Mouse (Mus musculus): Measurements from ENCODE around the gene Acly. TPM values are rescaled to one million over a fixed set of nuclear protein-coding genes. Genes with fewer than 3 reads are reported as not detected.
A peak's percentile ranks its signal among the peaks of the same experiment; 100 is the strongest.

Gene Acly
- polyA plus RNA-seq, 1 experiment from 2014 or later: 186 TPM

DNA sequence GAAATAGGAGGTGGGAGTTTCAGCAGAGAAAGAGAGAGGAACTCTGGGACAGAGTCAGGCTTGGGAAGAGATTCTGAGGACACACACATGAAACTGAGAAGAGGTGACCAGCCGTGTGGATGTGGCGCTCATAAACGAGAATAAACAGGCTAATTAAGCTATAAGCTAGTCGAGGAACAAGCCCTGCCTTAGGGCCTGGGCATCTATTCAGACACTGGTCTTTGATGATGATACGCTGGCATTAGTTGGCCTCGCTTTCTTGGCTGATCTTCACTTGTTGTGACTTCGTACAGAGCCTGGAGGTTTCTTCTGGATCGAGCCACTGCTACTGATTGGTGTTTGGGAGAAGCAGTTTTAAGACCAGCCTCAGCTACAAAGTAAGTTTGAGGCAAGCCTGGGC lies 21.8 kb downstream of the Acly start:
- Histone ChIP-seq H3K4me3 (replicated peaks) (no peak overlapping the region), H3K36me3 (peaks cover 98% of the 10 kb centered on the region), H3K4me2 (no peak overlapping the region), H3K27me3 (no peaks in the 10 kb centered on the region), H3K9me3 (no peaks in the 10 kb centered on the region), H3K9ac (replicated peaks) (no peak overlapping the region), H3K27ac (no peak overlapping the region), H3K4me1 (replicated peaks) (no peaks in the 10 kb centered on the region)
- WGBS: 91% methylated on average over 8 of the region's 8 CpGs
- no peak for ATAC-seq (ENCODE audit: insufficient number of reproducible peaks, insufficient read depth, low FRiP score, low TSS enrichment, low read depth)

DNA sequence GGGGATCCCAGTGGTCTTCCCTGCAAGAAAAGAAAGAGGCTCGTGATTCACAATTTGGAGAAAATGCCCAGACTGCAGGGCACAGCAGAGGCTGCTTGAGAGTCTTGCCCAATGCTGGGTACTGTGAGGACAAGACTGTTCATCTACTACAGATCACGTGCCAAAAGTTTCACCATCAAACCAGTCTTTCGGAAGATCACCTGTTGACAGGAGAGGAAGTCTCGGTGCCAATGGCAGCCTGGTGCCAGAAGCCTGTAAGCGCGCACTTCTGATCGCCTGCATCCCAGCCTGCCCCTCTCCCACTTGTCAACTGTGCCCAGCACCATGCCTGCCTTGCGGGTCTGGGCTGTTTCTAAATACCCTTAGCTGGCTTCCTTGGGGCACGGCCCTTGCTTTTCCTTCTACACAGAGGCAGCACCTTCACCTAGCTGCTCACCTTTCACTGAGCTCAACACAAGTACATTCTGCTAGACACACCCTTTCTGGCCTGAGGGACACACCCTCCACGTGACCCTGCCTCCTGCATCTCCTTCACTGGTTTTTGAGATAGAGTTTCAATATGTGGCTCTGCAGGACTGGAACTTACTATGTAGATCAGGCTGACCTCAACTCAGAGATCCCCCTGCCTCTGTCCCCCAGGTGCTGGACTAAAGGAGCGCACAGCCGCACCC lies 22.7 kb downstream of the Acly start:
- H3K4me2 ChIP-seq: no peak overlapping the region
- no peak overlapping the region for H3K27ac ChIP-seq
- no peak for ATAC-seq (ENCODE audit: insufficient number of reproducible peaks, insufficient read depth, low FRiP score, low TSS enrichment, low read depth)
- 97% methylated on average over 12 of the region's 12 CpGs for WGBS
- no peak overlapping the region for H3K4me3 ChIP-seq (replicated peaks)
- peaks cover 98% of the 10 kb centered on the region for H3K36me3 ChIP-seq
- no peak overlapping the region for H3K9ac ChIP-seq (replicated peaks)
- H3K4me1 ChIP-seq (replicated peaks): no peaks in the 10 kb centered on the region
- H3K9me3 ChIP-seq: no peaks in the 10 kb centered on the region
- H3K27me3 ChIP-seq: no peaks in the 10 kb centered on the region

DNA sequence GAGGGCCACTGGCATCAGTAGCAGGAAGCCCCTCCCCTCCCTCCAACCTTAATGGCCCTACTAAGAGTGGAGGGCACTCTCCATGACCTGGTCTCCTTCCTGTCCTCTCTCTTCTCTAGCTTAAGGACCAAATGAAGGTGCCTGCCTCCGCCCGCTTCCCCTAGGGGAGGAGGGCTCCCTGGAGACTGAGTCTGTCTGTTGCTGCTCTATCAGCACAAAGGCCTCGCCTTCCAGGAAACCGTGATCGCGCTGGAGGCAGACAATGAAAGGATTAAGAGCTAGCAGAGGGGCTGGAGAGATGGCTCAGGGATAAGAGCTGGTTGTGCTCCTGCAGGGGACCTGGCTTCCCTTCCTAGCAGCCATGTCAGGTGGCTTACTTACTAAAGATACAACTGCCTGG lies 26.5 kb downstream of the Acly start:
- Histone ChIP-seq H3K9me3 (no peaks in the 10 kb centered on the region), H3K27ac (no peak overlapping the region), H3K4me1 (replicated peaks) (no peaks in the 10 kb centered on the region), H3K27me3 (no peaks in the 10 kb centered on the region), H3K36me3 (peaks cover 100% of the 10 kb centered on the region), H3K4me2 (no peak overlapping the region), H3K4me3 (replicated peaks) (no peak overlapping the region), H3K9ac (replicated peaks) (no peak overlapping the region)
- WGBS: 73% methylated on average over 6 of the region's 6 CpGs
- no peak for ATAC-seq (ENCODE audit: insufficient number of reproducible peaks, insufficient read depth, low FRiP score, low TSS enrichment, low read depth)

DNA sequence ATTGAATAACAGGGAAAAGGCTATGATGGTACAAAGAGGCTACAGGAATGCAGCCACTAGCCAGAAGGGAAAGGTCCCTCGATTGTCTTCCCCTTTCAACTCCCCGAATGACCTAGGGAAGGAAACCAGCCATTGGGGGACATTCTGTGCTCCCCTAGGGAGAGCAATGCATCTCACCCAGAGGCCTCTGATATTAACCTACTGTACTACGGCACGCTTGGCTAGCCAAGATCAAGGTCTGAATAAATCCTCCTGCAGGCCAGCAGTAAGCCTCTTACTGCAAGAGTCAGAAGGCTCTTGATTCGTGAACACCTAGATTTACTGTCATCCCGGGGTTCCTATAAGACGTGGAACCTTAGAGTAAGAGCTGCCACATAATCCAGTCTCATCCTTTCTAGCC lies 27.1 kb downstream of the Acly start:
- ATAC-seq (ENCODE audit: insufficient number of reproducible peaks, insufficient read depth, low FRiP score, low TSS enrichment, low read depth): no peak
- no peak overlapping the region for H3K27ac ChIP-seq
- WGBS: 92% methylated on average over 7 of the region's 7 CpGs
- no peaks in the 10 kb centered on the region for H3K9me3 ChIP-seq
- no peak overlapping the region for H3K4me2 ChIP-seq
- H3K4me1 ChIP-seq (replicated peaks): no peaks in the 10 kb centered on the region
- no peak overlapping the region for H3K9ac ChIP-seq (replicated peaks)
- H3K36me3 ChIP-seq: peaks cover 100% of the 10 kb centered on the region
- H3K27me3 ChIP-seq: no peaks in the 10 kb centered on the region
- no peak overlapping the region for H3K4me3 ChIP-seq (replicated peaks)

- no peak overlapping the region for H3K4me2 ChIP-seq
- H3K4me1 ChIP-seq (replicated peaks): no peaks in the 10 kb centered on the region
- WGBS: 88% methylated on average over 3 of the region's 3 CpGs
- no peaks in the 10 kb centered on the region for H3K27me3 ChIP-seq
- H3K4me3 ChIP-seq (replicated peaks): no peak overlapping the region
- H3K27ac ChIP-seq: no peak overlapping the region
- no peak overlapping the region for H3K9ac ChIP-seq (replicated peaks)
- ATAC-seq (ENCODE audit: insufficient number of reproducible peaks, insufficient read depth, low FRiP score, low TSS enrichment, low read depth): no peak
- H3K36me3 ChIP-seq: peaks cover 100% of the 10 kb centered on the region
- no peaks in the 10 kb centered on the region for H3K9me3 ChIP-seq
Measured at GRCm38 (mm10) chr11:100500241-100500640, 27.6 kb downstream of the Acly start.

GRCm38 (mm10) chr11:100493771-100494170 lies 34.0 kb downstream of the Acly start:
- Histone ChIP-seq H3K27me3 (no peaks in the 10 kb centered on the region), H3K9ac (replicated peaks) (no peak overlapping the region), H3K4me3 (replicated peaks) (no peak overlapping the region), H3K4me1 (replicated peaks) (no peaks in the 10 kb centered on the region), H3K9me3 (no peaks in the 10 kb centered on the region), H3K27ac (no peak overlapping the region), H3K4me2 (no peak overlapping the region), H3K36me3 (peaks cover 97% of the 10 kb centered on the region)
- WGBS: 93% methylated on average over 12 of the region's 12 CpGs
- no peak for ATAC-seq (ENCODE audit: insufficient number of reproducible peaks, insufficient read depth, low FRiP score, low TSS enrichment, low read depth)

DNA sequence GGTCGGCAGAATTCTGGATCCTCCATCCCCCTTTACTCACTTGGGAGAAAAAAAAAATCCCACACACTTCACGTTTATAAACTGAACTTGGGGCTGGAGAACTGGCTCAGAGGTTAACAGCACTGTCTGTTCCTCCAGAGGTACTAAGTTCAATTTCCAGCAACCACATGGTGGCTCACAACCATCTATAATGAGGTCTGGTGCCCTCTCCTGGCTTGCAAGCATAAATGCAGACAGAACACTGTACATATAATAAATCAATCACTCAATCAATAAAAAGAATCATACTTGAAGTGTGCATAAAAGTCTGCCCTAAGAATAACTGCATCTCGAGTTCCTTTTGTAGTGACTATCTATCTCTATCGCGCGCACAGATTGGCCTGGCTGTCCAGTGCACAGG lies 36.8 kb downstream of the Acly start:
- Histone ChIP-seq H3K27me3 (no peaks in the 10 kb centered on the region), H3K9me3 (no peaks in the 10 kb centered on the region), H3K36me3 (peaks cover 97% of the 10 kb centered on the region), H3K9ac (replicated peaks) (no peak overlapping the region), H3K27ac (no peak overlapping the region), H3K4me3 (replicated peaks) (no peak overlapping the region), H3K4me2 (no peak overlapping the region), H3K4me1 (replicated peaks) (no peaks in the 10 kb centered on the region)
- 87% methylated on average over 6 of the region's 6 CpGs for WGBS
- no peak for ATAC-seq (ENCODE audit: insufficient number of reproducible peaks, insufficient read depth, low FRiP score, low TSS enrichment, low read depth)

DNA sequence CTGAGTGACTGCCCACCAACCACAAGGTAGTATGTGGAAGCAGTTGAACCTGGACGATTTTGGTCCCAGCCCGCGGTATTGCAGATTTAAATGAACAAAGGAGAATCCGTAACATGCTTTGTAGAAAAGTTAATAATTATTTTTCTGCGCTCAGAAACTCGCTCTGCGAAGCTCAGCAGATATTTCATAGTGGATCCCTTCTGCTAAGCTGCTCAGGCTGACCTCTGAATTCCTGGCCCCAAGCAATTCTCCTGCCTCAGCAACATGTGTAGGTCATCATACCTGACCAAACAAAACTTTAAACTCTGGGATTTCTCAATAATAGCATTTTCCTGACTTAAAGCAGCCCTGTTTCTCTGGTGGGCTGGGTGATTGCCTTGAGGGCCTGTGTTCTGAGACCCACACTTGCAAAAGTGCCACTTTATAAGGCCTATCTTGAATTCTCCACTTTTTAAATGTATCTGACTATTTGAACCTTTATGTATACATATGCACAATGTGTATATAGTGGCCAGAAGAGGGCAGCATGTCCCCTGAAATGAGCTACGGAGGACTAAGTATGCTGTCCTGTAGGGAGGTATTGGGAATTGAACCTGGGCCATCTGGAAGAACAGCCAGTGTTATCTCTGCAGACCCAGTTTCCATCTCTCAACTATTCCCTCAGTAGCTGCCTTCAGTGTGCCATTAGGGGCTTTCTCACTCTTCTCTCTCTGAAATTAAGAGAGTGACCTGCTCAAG lies 41.8 kb downstream of the Acly start:
- H3K36me3 ChIP-seq: peaks cover 100% of the 10 kb centered on the region
- no peak overlapping the region for H3K4me2 ChIP-seq
- no peaks in the 10 kb centered on the region for H3K4me1 ChIP-seq (replicated peaks)
- no peak overlapping the region for H3K27ac ChIP-seq
- no peaks in the 10 kb centered on the region for H3K9me3 ChIP-seq
- no peaks in the 10 kb centered on the region for H3K27me3 ChIP-seq
- no peak for ATAC-seq (ENCODE audit: insufficient number of reproducible peaks, insufficient read depth, low FRiP score, low TSS enrichment, low read depth)
- 87% methylated on average over 8 of the region's 8 CpGs for WGBS
- H3K4me3 ChIP-seq (replicated peaks): no peak overlapping the region
- no peak overlapping the region for H3K9ac ChIP-seq (replicated peaks)

DNA sequence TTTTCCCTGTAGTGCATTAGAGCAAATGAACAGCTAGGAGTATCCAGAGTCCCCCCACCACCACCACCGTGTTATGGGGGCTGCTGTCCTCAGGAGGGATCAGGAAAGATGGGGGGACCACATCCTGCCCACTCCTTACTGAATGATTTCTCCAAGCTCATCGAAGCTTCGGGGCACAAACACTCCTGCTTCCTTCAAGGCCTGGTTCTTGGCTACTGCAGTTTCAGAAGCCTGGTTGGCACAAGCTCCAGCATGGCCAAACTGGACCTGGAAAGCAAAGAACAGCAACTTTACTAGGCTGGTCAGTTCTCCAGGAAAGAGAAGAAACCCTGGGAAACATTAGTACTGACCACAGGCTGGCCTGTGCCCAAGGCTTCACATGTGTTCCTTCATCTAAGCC lies 43.3 kb downstream of the Acly start:
- H3K27ac ChIP-seq: no peak overlapping the region
- no peak overlapping the region for H3K9ac ChIP-seq (replicated peaks)
- H3K4me1 ChIP-seq (replicated peaks): no peaks in the 10 kb centered on the region
- WGBS: 92% methylated on average over 3 of the region's 3 CpGs
- peaks cover 100% of the 10 kb centered on the region for H3K36me3 ChIP-seq
- H3K4me2 ChIP-seq: no peak overlapping the region
- H3K4me3 ChIP-seq (replicated peaks): no peak overlapping the region
- no peaks in the 10 kb centered on the region for H3K9me3 ChIP-seq
- no peak for ATAC-seq (ENCODE audit: insufficient number of reproducible peaks, insufficient read depth, low FRiP score, low TSS enrichment, low read depth)
- H3K27me3 ChIP-seq: no peaks in the 10 kb centered on the region

DNA sequence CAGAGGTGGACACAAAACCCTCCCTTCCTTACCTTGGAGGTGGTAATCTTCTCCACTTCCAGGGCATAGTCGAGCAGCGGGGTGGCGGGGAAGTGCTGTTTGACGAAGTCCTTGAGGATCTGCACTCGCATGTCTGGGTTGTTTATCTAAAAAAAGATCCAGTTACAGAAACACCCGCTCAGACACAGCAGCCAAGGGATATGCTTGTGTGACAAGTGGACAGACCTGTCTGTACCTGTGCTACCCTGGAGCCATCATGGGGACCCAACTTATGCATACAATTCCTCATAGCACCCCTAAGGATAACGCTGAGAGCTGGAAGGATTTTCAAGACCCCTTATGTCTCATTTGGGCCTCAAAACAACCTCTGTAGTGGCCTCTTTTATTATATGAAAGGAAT lies 48.6 kb downstream of the Acly start:
- H3K27ac ChIP-seq: no peak overlapping the region
- no peaks in the 10 kb centered on the region for H3K9me3 ChIP-seq
- no peak overlapping the region for H3K9ac ChIP-seq (replicated peaks)
- no peaks in the 10 kb centered on the region for H3K27me3 ChIP-seq
- no peaks in the 10 kb centered on the region for H3K4me1 ChIP-seq (replicated peaks)
- no peak for ATAC-seq (ENCODE audit: insufficient number of reproducible peaks, insufficient read depth, low FRiP score, low TSS enrichment, low read depth)
- H3K36me3 ChIP-seq: peaks cover 83% of the 10 kb centered on the region
- no peak overlapping the region for H3K4me3 ChIP-seq (replicated peaks)
- no peak overlapping the region for H3K4me2 ChIP-seq
- WGBS: 73% methylated on average over 7 of the region's 7 CpGs

DNA sequence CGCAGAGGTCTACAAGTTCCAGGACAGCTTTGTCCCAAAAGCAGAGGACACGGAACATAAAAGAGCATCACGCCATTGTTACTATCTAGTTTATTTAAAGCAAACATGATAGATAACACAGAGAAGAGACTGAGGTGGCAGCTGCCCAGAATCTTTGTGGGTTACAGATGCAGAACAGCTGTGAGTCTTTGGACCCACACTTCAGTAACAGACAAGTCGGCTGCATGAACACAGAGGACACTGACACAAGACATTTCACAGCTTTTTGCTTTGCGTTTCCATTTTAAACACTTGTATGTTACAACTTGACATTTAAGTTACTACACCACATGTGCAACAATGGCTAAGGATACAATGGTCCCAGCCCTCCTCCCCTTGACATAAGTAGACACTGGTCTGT lies 51.5 kb downstream of the Acly start:
- Histone ChIP-seq H3K9me3 (no peaks in the 10 kb centered on the region), H3K4me1 (replicated peaks) (peaks cover 4% of the 10 kb centered on the region), H3K27ac (no peak overlapping the region), H3K9ac (replicated peaks) (no peak overlapping the region), H3K4me2 (no peak overlapping the region), H3K27me3 (no peaks in the 10 kb centered on the region), H3K36me3 (peaks cover 55% of the 10 kb centered on the region), H3K4me3 (replicated peaks) (no peak overlapping the region)
- WGBS: 94% methylated on average over 5 of the region's 5 CpGs
- ATAC-seq (ENCODE audit: insufficient number of reproducible peaks, insufficient read depth, low FRiP score, low TSS enrichment, low read depth): no peak

GRCm38 (mm10) chr11:100472935-100473295 lies 54.9 kb downstream of the Acly start:
- H3K4me1 ChIP-seq (replicated peaks): peaks cover 20% of the 10 kb centered on the region
- H3K4me3 ChIP-seq (replicated peaks): peak overlapping the region; percentile 93
- H3K9me3 ChIP-seq: no peaks in the 10 kb centered on the region
- H3K9ac ChIP-seq (replicated peaks): no peak overlapping the region
- 31% methylated on average over 5 of the region's 5 CpGs for WGBS
- peaks cover 22% of the 10 kb centered on the region for H3K36me3 ChIP-seq
- H3K4me2 ChIP-seq: peak overlapping the region; percentile 90; the same call in 1 of the 2 replicates
- no peak overlapping the region for H3K27ac ChIP-seq
- ATAC-seq (ENCODE audit: insufficient number of reproducible peaks, insufficient read depth, low FRiP score, low TSS enrichment, low read depth): 0 out of 2 replicates have a peak, but pooled peaks have one; percentile 6
- H3K27me3 ChIP-seq: no peaks in the 10 kb centered on the region
